Mouse (Mus musculus) thymus, adult 2 months (tissue): ENCODE data around the gene Ern2.

ENCODE experiments used
- CTCF ChIP-seq: fragments of 200-500 bp; IDR thresholded peaks from 2 replicates; pipeline ENCODE4 v1.5.1; 2012; ENCODE audit warnings: mild to moderate bottlenecking, control low read depth, low read length, moderate library complexity, borderline replicate concordance; ENCODE audit not compliant: control insufficient read depth, poor library complexity, insufficient read depth; ENCODE audit errors: extremely low read depth
- POLR2A ChIP-seq: fragments of 200-500 bp; IDR thresholded peaks from 2 replicates; pipeline ENCODE4 v1.6.1; 2012; ENCODE audit warnings: mild to moderate bottlenecking, low read length, control low read depth, moderate library complexity; ENCODE audit not compliant: control insufficient read depth, poor library complexity, insufficient read depth; ENCODE audit errors: extremely low read depth

- TF ChIP-seq CTCF (no peak), POLR2A (no peak)
Observed at GRCm38 (mm10) chr7:122219315-122219801, 33.4 kb upstream of the Ern2 start, which contains the start of gene Chp2.
